Mouse (Mus musculus) forebrain, postnatal 0 days (tissue): ENCODE results near the gene Krtap5-2. TPM values are rescaled to one million over a fixed set of nuclear protein-coding genes. Genes with fewer than 3 reads are reported as not detected.
A peak's percentile ranks its signal among the peaks of the same experiment; 100 is the strongest.
"Not testable (repeated sequence)": the region's sequence is repeated elsewhere in the genome, so short reads cannot be mapped to it uniquely, and the experiment has no call there.

Experiments
- ATAC-seq: fragments of 200-750 bp; cut with Nextera tagmentation; 2 replicates; pipeline ENCODE4 v1.8.0; 2017; ENCODE audit warnings: mild to moderate bottlenecking, moderate library complexity
- DNase-seq: peaks from one replicate; pipeline ENCODE4 v3.0.0-alpha.2; 2015
- H3K27ac ChIP-seq: fragments of 300-500 bp; sonication (generic); 2 replicates; pipeline ENCODE4 v1.5.1; 2014; ENCODE audit warnings: low read depth, mild to moderate bottlenecking, antibody characterized with exemption, low read length, moderate library complexity, mixed read lengths
- H3K27me3 ChIP-seq: fragments of 300-500 bp; sonication (generic); 2 replicates; pipeline ENCODE4 v1.6.1; 2014; ENCODE audit warnings: mild to moderate bottlenecking, low read length, mixed read lengths; ENCODE audit not compliant: insufficient read depth
- H3K36me3 ChIP-seq: fragments of 300-500 bp; sonication (generic); 2 replicates; pipeline ENCODE4 v1.6.1; 2014; ENCODE audit warnings: mild to moderate bottlenecking, moderate library complexity; ENCODE audit not compliant: insufficient read depth
- H3K4me1 ChIP-seq: fragments of 300-500 bp; sonication (generic); 2 replicates; pipeline ENCODE4 v1.6.1; 2014; ENCODE audit warnings: antibody characterized with exemption; ENCODE audit not compliant: insufficient read depth
- H3K4me2 ChIP-seq: fragments of 300-500 bp; sonication (generic); 2 replicates; pipeline ENCODE4 v1.6.1; 2014; ENCODE audit warnings: low read depth, mild to moderate bottlenecking, moderate library complexity
- H3K4me3 ChIP-seq: fragments of 300-500 bp; sonication (generic); 2 replicates; pipeline ENCODE4 v1.5.1; 2014; ENCODE audit warnings: low read depth, low read length, mixed read lengths
- H3K9ac ChIP-seq: fragments of 300-500 bp; sonication (generic); 2 replicates; pipeline ENCODE4 v1.6.1; 2014; ENCODE audit warnings: mild to moderate bottlenecking
- H3K9me3 ChIP-seq: fragments of 300-500 bp; sonication (generic); 2 replicates; pipeline ENCODE4 v1.6.1; 2016; ENCODE audit warnings: low read length
- CTCF ChIP-seq: sonication (generic); IDR thresholded peaks from 2 replicates; pipeline ENCODE4 v1.5.1; 2016; ENCODE audit warnings: antibody characterized with exemption, control low read depth, low read depth
- WGBS: fragments of 180-500 bp; shearing (Covaris S2); extraction: QIAGEN DNeasy Blood & Tissue Kit; methylation state at CpG from one replicate; pipeline ENCODE4 v1.1.7; 2014; 5-methylcytosine and 5-hydroxymethylcytosine counted together
- polyA plus RNA-seq: library from polyadenylated mRNA; unstranded; fragments of >200 nt; fragmentation: Nextera tagmentation; extraction: Ambion mirVana; gene quantifications from 2 replicates; pipeline ENCODE4 v1.2.1, GENCODE M21; 2015
- total RNA-seq: library from RNA; depleted of rRNA; stranded (reverse); fragments of >200 nt; gene quantifications from 2 replicates; pipeline ENCODE4 v1.2.3, GENCODE M21; 2014; rRNA removed

Krtap5-2 gene
- total and polyA plus RNA-seq, 2 experiments from 2014 or later, result not detected

DNA sequence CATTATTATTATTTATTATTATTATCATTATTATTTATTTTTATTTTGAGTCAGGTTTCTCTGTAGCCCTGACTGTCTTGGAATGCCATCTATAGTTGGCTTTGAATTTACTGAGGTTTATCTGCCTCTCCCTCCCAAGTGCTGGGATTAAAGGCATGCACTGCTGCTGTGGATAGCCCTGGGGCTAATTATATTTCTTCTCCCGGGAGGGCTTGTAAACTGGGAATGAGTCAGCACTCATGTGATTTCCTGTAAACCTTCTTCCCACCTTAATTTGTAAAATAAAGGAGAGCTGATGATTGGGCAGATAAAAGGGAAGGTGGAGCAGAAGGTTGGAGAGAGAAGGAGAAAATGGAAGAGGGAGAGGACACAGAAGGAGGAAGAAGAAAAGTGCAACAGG is 35.1 kb downstream of the Krtap5-2 start:
- H3K9ac ChIP-seq, result no peak overlapping the region
- WGBS, result 32% methylated on average over 1 of the region's 1 CpGs
- H3K27ac ChIP-seq, result no peak overlapping the region
- H3K4me1 ChIP-seq, result no peaks in the 10 kb centered on the region
- H3K27me3 ChIP-seq, result no peaks in the 10 kb centered on the region
- no peak for ATAC-seq
- no peak for DNase-seq
- H3K4me2 ChIP-seq, result no peak overlapping the region
- H3K9me3 ChIP-seq, result no peaks in the 10 kb centered on the region
- H3K4me3 ChIP-seq, result no peak overlapping the region
- no peaks in the 10 kb centered on the region for H3K36me3 ChIP-seq
- TF ChIP-seq CTCF, result no peak

DNA sequence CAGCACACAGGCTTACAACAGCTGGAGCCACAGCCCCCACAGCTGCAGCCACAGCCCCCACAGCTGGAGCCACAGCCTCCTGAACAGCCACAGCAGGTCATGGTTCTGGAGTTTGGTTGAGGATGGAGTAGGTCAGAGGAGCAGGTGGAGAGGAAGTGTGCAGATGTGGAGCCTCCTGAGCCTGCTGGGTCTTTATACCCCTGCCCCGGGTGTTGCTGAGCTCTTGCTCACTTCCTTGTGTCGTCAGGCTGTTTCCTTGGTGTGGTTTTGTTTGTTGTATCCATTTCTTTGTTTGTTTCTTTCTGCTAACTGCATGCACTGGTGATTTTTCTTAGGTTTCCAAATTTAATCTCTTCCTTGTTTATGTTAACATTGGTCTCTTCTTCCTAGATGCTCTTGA is 39.9 kb downstream of the Krtap5-2 start, which contains the start of gene Gm39115:
Gm39115 (minus strand) TSS at position 101 of the 400 bp plus-strand sequence.
- whole genome bisulfite sequencing, result 40% methylated on average over 2 of the region's 2 CpGs
- not testable (repeated sequence) for H3K27ac ChIP-seq, H3K9ac ChIP-seq, ATAC-seq, H3K36me3 ChIP-seq, DNase-seq, H3K4me3 ChIP-seq, H3K27me3 ChIP-seq, H3K4me1 ChIP-seq, H3K9me3 ChIP-seq, H3K4me2 ChIP-seq

DNA sequence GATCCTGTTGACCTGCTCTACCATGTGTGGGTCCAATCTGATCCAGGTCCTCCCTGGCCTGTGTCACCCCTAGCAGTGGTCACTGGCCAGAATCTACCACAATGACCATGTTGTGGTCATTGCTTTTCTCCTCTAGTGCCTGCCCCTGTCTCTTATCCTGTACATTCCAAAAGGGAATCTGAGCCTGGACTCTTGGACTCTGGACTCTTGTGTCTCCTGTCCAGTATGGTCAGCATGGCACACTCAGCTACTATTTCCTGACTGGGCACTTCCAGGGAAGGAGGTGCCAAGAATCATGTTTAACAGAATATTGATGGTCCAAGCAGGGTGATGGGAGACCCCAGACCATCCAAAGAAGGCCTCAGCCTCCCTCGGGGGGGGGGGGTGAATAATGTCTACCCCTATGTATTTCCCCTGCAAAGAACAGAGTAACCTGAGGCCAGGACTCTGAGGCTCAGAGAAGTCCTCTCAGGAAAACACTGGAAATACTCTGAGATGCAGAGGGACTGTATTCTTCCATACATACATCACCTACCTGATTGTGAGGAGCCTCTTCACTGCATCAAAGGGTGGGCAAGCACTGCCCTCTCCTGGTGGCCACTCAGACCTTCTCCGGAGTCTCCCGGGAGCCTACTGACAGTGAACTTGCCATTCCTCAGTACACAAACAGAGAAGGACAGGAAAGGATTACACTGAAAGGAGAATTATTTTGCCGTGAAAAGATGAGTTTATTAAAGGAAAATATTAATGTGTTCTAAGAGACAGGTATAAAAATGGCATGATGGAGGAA is 41.4 kb downstream of the Krtap5-2 start:
- Histone ChIP-seq H3K4me3 (no peak overlapping the region), H3K4me1 (no peaks in the 10 kb centered on the region), H3K27ac (no peak overlapping the region), H3K9me3 (no peaks in the 10 kb centered on the region), H3K36me3 (no peaks in the 10 kb centered on the region), H3K27me3 (no peaks in the 10 kb centered on the region), H3K4me2 (no peak overlapping the region), H3K9ac (no peak overlapping the region)
- DNase-seq (peak; percentile 25), ATAC-seq (peak; percentile 50; the same call in 1 of the 2 replicates)
- WGBS, result 67% methylated on average over 4 of the region's 4 CpGs
- peak; percentile 59 for TF ChIP-seq CTCF

DNA sequence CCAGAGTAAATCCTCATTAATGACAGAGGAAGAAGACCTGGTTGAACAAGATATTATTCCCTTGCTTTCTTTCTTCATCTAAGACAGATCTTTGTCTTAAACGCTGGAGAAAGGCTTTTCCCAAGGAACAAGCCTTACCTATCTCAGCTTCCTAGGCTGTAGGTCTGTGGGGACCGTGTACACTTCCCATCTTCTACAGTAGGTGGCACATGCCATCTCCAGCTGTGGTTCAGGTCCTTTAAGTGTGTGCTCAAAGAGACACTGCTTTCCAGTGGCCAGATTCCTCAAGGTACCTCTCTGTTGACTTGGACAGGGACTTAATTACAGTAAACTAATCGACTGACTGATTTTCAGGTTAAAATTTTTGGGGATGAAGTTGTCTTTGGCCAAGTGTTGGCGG is 47.0 kb downstream of the Krtap5-2 start:
- peak; percentile 23; the same call in 1 of the 2 replicates for TF ChIP-seq CTCF
- H3K4me3 ChIP-seq, result no peak overlapping the region
- H3K9ac ChIP-seq, result no peak overlapping the region
- ATAC-seq (no peak), DNase-seq (no peak)
- H3K36me3 ChIP-seq, result no peaks in the 10 kb centered on the region
- H3K4me1 ChIP-seq, result no peaks in the 10 kb centered on the region
- no peaks in the 10 kb centered on the region for H3K27me3 ChIP-seq
- H3K27ac ChIP-seq, result no peak overlapping the region
- 66% methylated on average over 4 of the region's 4 CpGs for WGBS
- H3K9me3 ChIP-seq, result no peaks in the 10 kb centered on the region
- H3K4me2 ChIP-seq, result no peak overlapping the region

Other genes with a start within 250 kb of the Krtap5-2 start
- 107 and 132 TPM in 2 replicates for gene Brsk2, start 226.3 kb downstream of the Krtap5-2 start, total RNA-seq
- 15.8 and 18.3 TPM in 2 replicates for gene Brsk2, start 226.3 kb downstream of the Krtap5-2 start, polyA plus RNA-seq
- gene Mob2, start 114.9 kb downstream of the Krtap5-2 start, total RNA-seq, result 37.8 and 42.5 TPM in 2 replicates
- 39.8 and 39.9 TPM in 2 replicates for gene Mob2, start 114.9 kb downstream of the Krtap5-2 start, polyA plus RNA-seq
- gene Dusp8, start 80.2 kb downstream of the Krtap5-2 start, total RNA-seq, result 78.0 and 92.6 TPM in 2 replicates
- 79.2 and 106 TPM in 2 replicates for gene Dusp8, start 80.2 kb downstream of the Krtap5-2 start, polyA plus RNA-seq
- not detected in 2 replicates for gene Gm45618, start 55.3 kb downstream of the Krtap5-2 start, total RNA-seq
- gene Gm45618, start 55.3 kb downstream of the Krtap5-2 start, polyA plus RNA-seq, result 0.24 TPM in 1 of 2 replicates, not detected in the other
- not detected in 2 replicates for gene Gm39115, start 40.0 kb downstream of the Krtap5-2 start, total RNA-seq
- gene Gm39115, start 40.0 kb downstream of the Krtap5-2 start, polyA plus RNA-seq, result not detected in 2 replicates
- not detected in 2 replicates for gene Gm45337, start 31.4 kb downstream of the Krtap5-2 start, total RNA-seq
- not detected in 2 replicates for gene Gm45337, start 31.4 kb downstream of the Krtap5-2 start, polyA plus RNA-seq
- not detected in 2 replicates for gene Gm29735, start 18.9 kb downstream of the Krtap5-2 start, total RNA-seq
- not detected in 2 replicates for gene Gm29735, start 18.9 kb downstream of the Krtap5-2 start, polyA plus RNA-seq
- gene Gm4553, start 10.3 kb downstream of the Krtap5-2 start, total RNA-seq, result not detected in 2 replicates
- not detected in 2 replicates for gene Gm4553, start 10.3 kb downstream of the Krtap5-2 start, polyA plus RNA-seq
- gene Gm10153, start 14.4 kb upstream of the Krtap5-2 start, total RNA-seq, result not detected in 2 replicates
- not detected in 2 replicates for gene Gm10153, start 14.4 kb upstream of the Krtap5-2 start, polyA plus RNA-seq
- gene Krtap5-3, start 25.4 kb upstream of the Krtap5-2 start, total RNA-seq, result not detected in 2 replicates
- not detected in 2 replicates for gene Krtap5-3, start 25.4 kb upstream of the Krtap5-2 start, polyA plus RNA-seq
- not detected in 2 replicates for gene Gm7579, start 35.9 kb upstream of the Krtap5-2 start, total RNA-seq
- not detected in 2 replicates for gene Gm7579, start 35.9 kb upstream of the Krtap5-2 start, polyA plus RNA-seq
- gene Krtap5-5, start 54.0 kb upstream of the Krtap5-2 start, total RNA-seq, result not detected in 2 replicates
- not detected in 2 replicates for gene Krtap5-5, start 54.0 kb upstream of the Krtap5-2 start, polyA plus RNA-seq
- gene Gm40460, start 65.1 kb upstream of the Krtap5-2 start, total RNA-seq, result not detected in 2 replicates
- gene Gm40460, start 65.1 kb upstream of the Krtap5-2 start, polyA plus RNA-seq, result not detected in 2 replicates
- not detected in 2 replicates for gene Gm2431, start 82.3 kb upstream of the Krtap5-2 start, total RNA-seq
- gene Gm2431, start 82.3 kb upstream of the Krtap5-2 start, polyA plus RNA-seq, result not detected in 2 replicates
- not detected in 2 replicates for gene Gm4559, start 98.4 kb upstream of the Krtap5-2 start, total RNA-seq
- not detected in 2 replicates for gene Gm4559, start 98.4 kb upstream of the Krtap5-2 start, polyA plus RNA-seq
- gene Krtap5-1, start 121.1 kb upstream of the Krtap5-2 start, total RNA-seq, result not detected in 2 replicates
- not detected in 2 replicates for gene Krtap5-1, start 121.1 kb upstream of the Krtap5-2 start, polyA plus RNA-seq
- not detected in 2 replicates for gene Krtap5-4, start 127.5 kb upstream of the Krtap5-2 start, total RNA-seq
- gene Krtap5-4, start 127.5 kb upstream of the Krtap5-2 start, polyA plus RNA-seq, result not detected in 2 replicates
- gene Ifitm10, start 197.7 kb upstream of the Krtap5-2 start, total RNA-seq, result 5.6 and 6.6 TPM in 2 replicates
- gene Ifitm10, start 197.7 kb upstream of the Krtap5-2 start, polyA plus RNA-seq, result 10.2 and 13.0 TPM in 2 replicates
- gene Gm49369, start 206.7 kb upstream of the Krtap5-2 start, total RNA-seq, result 21.2 and 45.2 TPM in 2 replicates
- gene Gm49369, start 206.7 kb upstream of the Krtap5-2 start, polyA plus RNA-seq, result 0.60 TPM in 1 of 2 replicates, not detected in the other
- gene Ctsd, start 212.0 kb upstream of the Krtap5-2 start, total RNA-seq, result 243 and 366 TPM in 2 replicates
- gene Ctsd, start 212.0 kb upstream of the Krtap5-2 start, polyA plus RNA-seq, result 313 and 338 TPM in 2 replicates